Mouse (Mus musculus): ENCODE data around the gene AI481877.

DNA sequence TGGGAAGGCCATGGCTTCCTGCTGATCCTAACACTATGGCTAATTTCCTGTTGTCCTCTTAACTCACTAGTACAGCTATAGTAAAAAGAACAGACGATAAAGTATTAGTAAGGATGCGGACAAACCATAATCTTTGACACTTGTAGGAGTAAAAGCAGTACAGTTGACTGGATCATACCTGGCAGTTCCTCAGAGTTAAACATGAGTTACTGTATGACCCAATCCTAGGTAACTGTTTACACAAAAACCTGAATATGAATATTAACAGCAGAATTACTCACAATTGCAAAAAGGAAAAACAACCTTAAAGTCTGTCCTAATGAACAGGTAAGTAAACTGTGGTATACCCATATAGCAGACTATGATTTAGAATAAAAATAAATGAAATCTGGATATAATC lies 30.9 kb downstream of the AI481877 start:
- TF ChIP-seq CTCF (conservative IDR thresholded peaks at IDR 0.05; ENCODE audit: low read length) = no peak
- no peak for TF ChIP-seq POU5F1 (IDR thresholded peaks at IDR 0.05; ENCODE audit: borderline replicate concordance, low read length)
